Mouse (Mus musculus) ES-Bruce4 (cell line): ENCODE measurements around the gene Tmem87b.

Experiments used
- EP300 ChIP-seq: IDR thresholded peaks from 2 replicates; pipeline ENCODE4 v1.6.1; 2011; ENCODE audit warnings: low read depth, low read length; ENCODE audit not compliant: insufficient read depth
- POLR2A ChIP-seq: IDR thresholded peaks from one replicate; pipeline ENCODE4 v1.8.1; 2011; ENCODE audit warnings: low read length; ENCODE audit not compliant: insufficient read depth

DNA sequence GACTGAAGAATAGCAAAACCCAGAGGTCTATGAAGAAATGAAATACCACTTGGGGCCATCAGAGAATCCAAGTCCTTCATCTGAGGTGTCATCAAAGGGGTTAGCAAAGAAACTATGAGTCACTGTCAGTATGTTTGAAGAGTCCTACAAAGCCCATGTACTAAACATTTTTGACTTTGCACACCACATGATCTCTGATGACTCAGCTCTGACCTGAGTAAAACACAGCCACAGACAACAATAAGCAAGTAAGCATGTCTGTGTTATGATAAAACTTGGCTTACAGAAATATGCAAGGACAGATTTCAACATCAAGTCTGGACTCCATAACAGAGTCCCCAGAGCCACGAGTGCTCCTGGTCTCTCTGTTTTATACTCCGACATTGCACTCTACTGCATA is 15.1 kb downstream of the Tmem87b start:
- no peak for TF ChIP-seq EP300
- no peak for TF ChIP-seq POLR2A
